Mouse (Mus musculus): ENCODE measurements around the gene Trim12c. TPM values are rescaled to one million over a fixed set of nuclear protein-coding genes. Genes with fewer than 3 reads are reported as not detected.
"Not testable (repeated sequence)": the region's sequence is repeated elsewhere in the genome, so short reads cannot be mapped to it uniquely, and the experiment has no call there.

Trim12c gene
- polyA plus RNA-seq, 1 experiment from 2014 or later: 1.4 TPM

- H3K9me3 ChIP-seq (ENCODE audit: control insufficient read depth, low read length); H3K36me3 ChIP-seq (ENCODE audit: control insufficient read depth, insufficient read depth, low read length); ATAC-seq; H3K27ac ChIP-seq (ENCODE audit: low read depth, low read length); H3K9ac ChIP-seq (ENCODE audit: low read depth, low read length); H3K4me1 ChIP-seq (ENCODE audit: control insufficient read depth, insufficient read depth, low read depth, low read length); H3K27me3 ChIP-seq (replicated peaks; ENCODE audit: control insufficient read depth, insufficient read depth, low read length); H3K4me3 ChIP-seq (ENCODE audit: low read length); H3K4me2 ChIP-seq (ENCODE audit: low read length): not testable (repeated sequence)
- WGBS: 92% methylated on average over 3 of the region's 3 CpGs
These were observed 17.6 kb downstream of the Trim12c start for GRCm38 (mm10) chr7:104335547-104335946.

- not testable (repeated sequence) for H3K4me2 ChIP-seq (ENCODE audit: low read length); ATAC-seq; H3K9ac ChIP-seq (ENCODE audit: low read depth, low read length); H3K27ac ChIP-seq (ENCODE audit: low read depth, low read length); H3K4me3 ChIP-seq (ENCODE audit: low read length); H3K27me3 ChIP-seq (replicated peaks; ENCODE audit: control insufficient read depth, insufficient read depth, low read length); H3K4me1 ChIP-seq (ENCODE audit: control insufficient read depth, insufficient read depth, low read depth, low read length); H3K36me3 ChIP-seq (ENCODE audit: control insufficient read depth, insufficient read depth, low read length); H3K9me3 ChIP-seq (ENCODE audit: control insufficient read depth, low read length)
- 90% methylated on average over 2 of the region's 2 CpGs for WGBS
These were observed 24.0 kb downstream of the Trim12c start, which contains the start of gene Trim34b for GRCm38 (mm10) chr7:104329171-104329570. Gene Trim34b, plus strand, starts transcription at chr7:104329471.

- H3K9ac ChIP-seq (ENCODE audit: low read depth, low read length): no peak overlapping the region
- no peaks in the 10 kb centered on the region for H3K36me3 ChIP-seq (ENCODE audit: control insufficient read depth, insufficient read depth, low read length)
- WGBS: 85% methylated on average over 9 of the region's 9 CpGs
- H3K27me3 ChIP-seq (replicated peaks; ENCODE audit: control insufficient read depth, insufficient read depth, low read length): no peaks in the 10 kb centered on the region
- no peak overlapping the region for H3K27ac ChIP-seq (ENCODE audit: low read depth, low read length)
- H3K4me2 ChIP-seq (ENCODE audit: low read length): no peak overlapping the region
- no peaks in the 10 kb centered on the region for H3K4me1 ChIP-seq (ENCODE audit: control insufficient read depth, insufficient read depth, low read depth, low read length)
- H3K9me3 ChIP-seq (ENCODE audit: control insufficient read depth, low read length): no peaks in the 10 kb centered on the region
- no peak overlapping the region for H3K4me3 ChIP-seq (ENCODE audit: low read length)
- no peak for ATAC-seq
These were observed 31.1 kb downstream of the Trim12c start for GRCm38 (mm10) chr7:104322028-104322427.

GRCm38 (mm10) chr7:104315369-104316080, 37.6 kb downstream of the Trim12c start, which contains the start of gene Trim12a:
Gene Trim12a, minus strand, starts transcription at chr7:104315466.
- 0 out of 2 replicates have a peak, but pooled peaks have one; percentile 56 for ATAC-seq
- H3K36me3 ChIP-seq (ENCODE audit: control insufficient read depth, insufficient read depth, low read length); H3K4me1 ChIP-seq (ENCODE audit: control insufficient read depth, insufficient read depth, low read depth, low read length); H3K27ac ChIP-seq (ENCODE audit: low read depth, low read length); H3K27me3 ChIP-seq (replicated peaks; ENCODE audit: control insufficient read depth, insufficient read depth, low read length); H3K9me3 ChIP-seq (ENCODE audit: control insufficient read depth, low read length); H3K9ac ChIP-seq (ENCODE audit: low read depth, low read length): not testable (repeated sequence)
- 34% methylated on average over 4 of the region's 4 CpGs for WGBS
- Histone ChIP-seq H3K4me3 (ENCODE audit: low read length) (peak within 1 kb of the TSS; percentile 31), H3K4me2 (ENCODE audit: low read length) (peak within 1 kb of the TSS; percentile 42)

GRCm38 (mm10) chr7:104314796-104315353, 38.3 kb downstream of the Trim12c start:
- Histone ChIP-seq H3K36me3 (ENCODE audit: control insufficient read depth, insufficient read depth, low read length) (no peaks in the 10 kb centered on the region), H3K9ac (ENCODE audit: low read depth, low read length) (no peak overlapping the region), H3K27me3 (replicated peaks; ENCODE audit: control insufficient read depth, insufficient read depth, low read length) (no peaks in the 10 kb centered on the region), H3K4me3 (ENCODE audit: low read length) (peak overlapping the region; percentile 31), H3K4me2 (ENCODE audit: low read length) (peak overlapping the region; percentile 42), H3K27ac (ENCODE audit: low read depth, low read length) (no peak overlapping the region), H3K4me1 (ENCODE audit: control insufficient read depth, insufficient read depth, low read depth, low read length) (no peaks in the 10 kb centered on the region), H3K9me3 (ENCODE audit: control insufficient read depth, low read length) (no peaks in the 10 kb centered on the region)
- WGBS: 15% methylated on average over 15 of the region's 15 CpGs
- ATAC-seq: no peak

- no peak for ATAC-seq
- H3K27me3 ChIP-seq (replicated peaks; ENCODE audit: control insufficient read depth, insufficient read depth, low read length): no peaks in the 10 kb centered on the region
- H3K9ac ChIP-seq (ENCODE audit: low read depth, low read length): no peak overlapping the region
- H3K4me2 ChIP-seq (ENCODE audit: low read length): no peak overlapping the region
- H3K4me3 ChIP-seq (ENCODE audit: low read length): no peak overlapping the region
- H3K4me1 ChIP-seq (ENCODE audit: control insufficient read depth, insufficient read depth, low read depth, low read length): no peaks in the 10 kb centered on the region
- H3K9me3 ChIP-seq (ENCODE audit: control insufficient read depth, low read length): no peaks in the 10 kb centered on the region
- no peaks in the 10 kb centered on the region for H3K36me3 ChIP-seq (ENCODE audit: control insufficient read depth, insufficient read depth, low read length)
- H3K27ac ChIP-seq (ENCODE audit: low read depth, low read length): no peak overlapping the region
- 84% methylated on average over 5 of the region's 5 CpGs for WGBS
These were observed 61.3 kb downstream of the Trim12c start for GRCm38 (mm10) chr7:104291638-104292400.

GRCm38 (mm10) chr7:104290641-104291040, 62.5 kb downstream of the Trim12c start:
- Histone ChIP-seq H3K27me3 (replicated peaks; ENCODE audit: control insufficient read depth, insufficient read depth, low read length) (no peaks in the 10 kb centered on the region), H3K9ac (ENCODE audit: low read depth, low read length) (no peak overlapping the region), H3K27ac (ENCODE audit: low read depth, low read length) (no peak overlapping the region), H3K9me3 (ENCODE audit: control insufficient read depth, low read length) (no peaks in the 10 kb centered on the region), H3K4me2 (ENCODE audit: low read length) (no peak overlapping the region), H3K4me1 (ENCODE audit: control insufficient read depth, insufficient read depth, low read depth, low read length) (no peaks in the 10 kb centered on the region), H3K4me3 (ENCODE audit: low read length) (no peak overlapping the region), H3K36me3 (ENCODE audit: control insufficient read depth, insufficient read depth, low read length) (no peaks in the 10 kb centered on the region)
- WGBS: 89% methylated on average over 1 of the region's 1 CpGs
- ATAC-seq: no peak

Measured in hindbrain, embryonic 16.5 days (tissue).